Mouse (Mus musculus) E14TG2a.4 (cell line): ENCODE data around the gene Piga.

Source experiments
- CTCF ChIP-seq: conservative IDR thresholded peaks from 2 replicates; pipeline ENCODE4 v1.5.1; 2014; ENCODE audit warnings: low read length
- NANOG ChIP-seq: IDR thresholded peaks from 2 replicates; pipeline ENCODE4 v1.6.1; 2014; ENCODE audit warnings: borderline replicate concordance, low read length, mixed read lengths
- POU5F1 ChIP-seq: IDR thresholded peaks from 2 replicates; pipeline ENCODE4 v1.6.1; 2014; ENCODE audit warnings: low read length, borderline replicate concordance

DNA sequence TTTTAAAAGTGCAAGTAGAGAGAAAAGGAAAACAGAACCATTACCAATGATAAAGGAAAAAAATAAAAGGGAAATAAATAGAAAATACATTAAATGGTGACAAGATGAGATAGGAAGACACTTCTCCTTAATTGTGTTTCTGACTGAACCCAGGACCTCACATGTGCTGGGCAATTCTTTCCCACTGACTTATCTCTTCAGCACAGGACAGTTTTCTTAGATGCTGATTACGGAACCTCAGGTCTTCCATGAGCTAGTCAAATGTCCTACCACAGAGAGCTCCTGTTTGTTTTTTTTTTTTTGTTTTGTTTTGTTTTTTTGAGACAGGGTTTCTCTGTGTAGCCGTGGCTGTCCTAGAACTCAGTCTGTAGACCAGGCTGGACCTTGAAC, 28.1 kb downstream of the Piga start:
- TF ChIP-seq CTCF (no peak), POU5F1 (no peak), NANOG (no peak)
